Mouse (Mus musculus): ENCODE measurements around the gene Scaf4.
"Not testable (repeated sequence)": the region's sequence is repeated elsewhere in the genome, so short reads cannot be mapped to it uniquely, and the experiment has no call there.

Scaf4 gene

DNA sequence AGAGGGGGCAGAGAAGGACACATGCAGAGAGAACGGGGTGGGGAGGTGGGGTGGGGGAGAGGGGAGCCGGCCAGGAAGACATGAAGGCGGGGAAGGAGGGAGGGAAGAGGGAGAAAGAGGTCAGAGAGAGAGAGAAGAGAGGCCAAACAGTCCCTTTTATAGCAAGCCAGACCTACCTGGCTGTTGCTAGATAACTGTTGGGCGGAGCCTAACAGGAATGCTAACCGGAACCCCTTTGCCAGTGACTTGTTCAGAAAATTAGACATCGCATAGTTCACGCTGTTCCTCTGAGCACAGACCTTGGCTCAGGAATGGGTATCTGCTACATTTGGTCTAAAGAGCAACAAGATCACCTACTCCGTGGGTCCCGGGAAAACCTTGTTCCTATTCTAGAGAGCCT lies 6.7 kb upstream of the Scaf4 start:
- no peak for DNase-seq

DNA sequence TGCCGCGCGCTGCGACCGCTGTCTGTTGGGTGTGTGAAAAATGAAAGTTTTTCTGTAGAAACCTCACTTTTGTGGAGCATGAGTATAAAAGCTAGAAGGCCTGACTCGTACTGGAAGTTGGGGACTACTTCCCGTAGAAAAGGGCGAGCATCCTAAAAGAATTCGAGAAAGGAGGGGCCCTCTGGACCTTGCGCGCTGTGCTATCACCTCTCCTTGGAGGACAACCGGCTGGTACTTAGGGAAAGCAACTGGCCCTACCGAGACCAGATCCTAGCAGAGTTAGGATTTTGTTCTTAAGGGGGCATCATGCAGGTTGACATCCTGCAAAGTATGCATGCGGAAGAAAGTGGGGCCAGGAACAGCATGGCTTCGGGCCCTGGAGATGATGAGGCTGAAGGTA lies 613 bp upstream of the Scaf4 start:
- DNase-seq = no peak

GRCm38 (mm10) chr16:90283266-90283904 lies 918 bp downstream of the Scaf4 start:
- DNase-seq = peak; percentile 44

DNA sequence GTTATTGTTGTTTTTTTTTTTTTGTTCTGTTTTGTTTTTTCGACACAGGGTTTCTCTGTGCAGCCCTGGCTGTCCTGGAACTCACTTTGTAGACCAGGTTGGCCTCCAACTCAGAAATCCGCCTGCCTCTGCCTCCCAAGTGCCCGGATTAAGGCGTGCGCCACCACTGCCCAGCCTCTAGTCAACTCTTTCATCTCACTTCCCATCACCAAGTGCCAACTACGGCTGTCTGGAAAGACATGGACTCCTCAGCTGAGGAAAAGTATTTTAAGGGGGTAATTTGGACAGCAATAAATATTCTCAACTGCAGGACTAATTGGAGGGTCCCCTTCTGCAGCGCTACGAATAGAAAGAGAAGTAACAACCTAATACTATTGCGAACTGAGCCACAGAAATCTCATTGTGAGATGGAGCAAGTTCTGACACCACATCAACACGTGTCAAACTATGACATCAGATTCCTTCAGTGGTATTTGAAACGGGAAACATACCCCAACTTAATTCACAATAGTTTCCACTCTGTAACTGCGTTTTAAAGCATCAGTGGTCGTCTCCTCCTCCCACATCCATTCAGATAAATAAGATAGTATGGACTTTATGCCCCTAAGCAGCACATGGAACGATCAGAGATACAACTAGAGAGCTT lies 1.6 kb downstream of the Scaf4 start:
- DNase-seq = no peak

GRCm38 (mm10) chr16:90281406-90281805 lies 2.9 kb downstream of the Scaf4 start:
- no peak for DNase-seq

DNA sequence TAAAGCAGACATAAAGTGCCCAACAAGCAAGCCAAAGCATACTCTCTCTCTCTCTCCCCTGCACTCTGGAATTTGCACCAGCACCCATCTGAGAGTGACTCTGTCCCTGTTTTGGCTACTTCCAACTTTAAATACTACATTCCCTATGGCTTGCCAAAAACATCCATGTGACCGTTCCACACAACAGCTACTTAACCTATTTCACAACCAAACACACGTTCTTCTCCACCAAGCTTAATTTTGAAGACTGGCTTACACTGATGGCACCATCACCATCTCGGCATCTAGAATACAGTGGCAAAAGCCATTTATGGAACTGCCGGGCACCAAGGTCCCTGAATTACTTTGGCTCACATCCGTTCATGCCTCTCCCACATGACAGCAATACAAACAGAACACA lies 3.3 kb downstream of the Scaf4 start:
- no peak for DNase-seq

- DNase-seq = no peak
Measured at GRCm38 (mm10) chr16:90280515-90280914, 3.8 kb downstream of the Scaf4 start.

DNA sequence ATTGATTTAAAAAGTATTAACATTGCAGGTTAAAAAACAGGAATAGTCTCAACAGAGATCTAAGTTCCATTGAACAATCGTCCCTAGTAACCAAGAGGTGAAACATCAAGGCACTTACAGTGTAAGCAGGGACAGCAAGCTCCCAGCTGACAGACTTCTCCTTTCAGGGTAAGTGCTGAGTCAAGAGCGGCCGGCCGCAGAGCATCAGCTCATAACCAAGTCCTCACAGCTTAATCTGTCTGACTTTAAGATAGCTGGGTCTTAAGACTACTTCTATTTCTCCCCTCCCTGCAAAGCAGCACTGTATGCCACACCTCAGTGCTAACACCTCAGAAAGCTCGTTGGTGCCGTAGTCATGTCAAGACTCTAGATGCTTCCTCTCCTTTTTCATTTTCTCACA lies 5.2 kb downstream of the Scaf4 start:
- DNase-seq = no peak

- DNase-seq = peak; percentile 34
Measured at GRCm38 (mm10) chr16:90275521-90275920, 8.8 kb downstream of the Scaf4 start.

GRCm38 (mm10) chr16:90266581-90266980 lies 17.7 kb downstream of the Scaf4 start:
- no peak for DNase-seq

- DNase-seq = no peak
Measured at GRCm38 (mm10) chr16:90265106-90265505, 19.2 kb downstream of the Scaf4 start.

- no peak for DNase-seq
Measured at GRCm38 (mm10) chr16:90264021-90264420, 20.3 kb downstream of the Scaf4 start.

DNA sequence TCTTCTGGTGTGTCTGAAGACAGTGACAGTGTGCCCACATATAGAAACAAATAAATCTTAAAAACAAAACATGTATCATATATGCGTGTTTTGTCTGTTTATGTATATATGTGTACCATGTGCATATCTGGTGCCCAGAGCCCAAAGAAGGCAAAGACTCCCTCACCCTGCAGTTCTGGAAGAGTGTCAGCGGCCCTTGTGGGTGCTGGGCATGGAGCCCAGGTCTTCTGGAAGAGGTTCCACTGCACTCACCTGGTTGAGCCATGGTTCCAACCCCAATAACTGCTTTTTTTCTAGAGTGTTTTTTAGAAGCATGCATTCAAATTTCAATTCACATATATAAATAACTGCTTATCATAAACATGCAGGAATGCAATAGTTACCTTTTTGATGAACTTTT lies 22.5 kb downstream of the Scaf4 start:
- DNase-seq = peak; percentile 74

DNA sequence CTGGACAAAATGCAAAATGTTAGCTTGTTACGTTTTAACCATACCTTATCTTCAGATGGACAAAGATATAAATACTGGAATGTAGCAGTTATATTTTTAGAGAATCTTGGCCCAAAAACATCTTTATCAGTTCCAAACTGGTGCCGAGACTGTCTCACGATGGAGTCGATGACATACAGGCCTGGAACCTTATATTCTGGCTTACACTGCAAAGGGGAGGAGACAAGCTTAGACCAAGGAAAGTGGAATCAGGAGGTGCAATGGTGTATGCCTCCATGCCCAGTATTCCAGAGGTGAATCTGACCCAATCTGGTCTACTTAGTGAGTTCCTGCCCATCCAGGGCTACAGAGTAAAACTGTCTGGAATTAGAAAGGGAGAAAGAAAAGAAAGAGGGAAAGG lies 24.2 kb downstream of the Scaf4 start:
- no peak for DNase-seq

- no peak for DNase-seq
Measured at GRCm38 (mm10) chr16:90259623-90260022, 24.7 kb downstream of the Scaf4 start.

GRCm38 (mm10) chr16:90258950-90259349 lies 25.4 kb downstream of the Scaf4 start:
- DNase-seq = no peak

DNA sequence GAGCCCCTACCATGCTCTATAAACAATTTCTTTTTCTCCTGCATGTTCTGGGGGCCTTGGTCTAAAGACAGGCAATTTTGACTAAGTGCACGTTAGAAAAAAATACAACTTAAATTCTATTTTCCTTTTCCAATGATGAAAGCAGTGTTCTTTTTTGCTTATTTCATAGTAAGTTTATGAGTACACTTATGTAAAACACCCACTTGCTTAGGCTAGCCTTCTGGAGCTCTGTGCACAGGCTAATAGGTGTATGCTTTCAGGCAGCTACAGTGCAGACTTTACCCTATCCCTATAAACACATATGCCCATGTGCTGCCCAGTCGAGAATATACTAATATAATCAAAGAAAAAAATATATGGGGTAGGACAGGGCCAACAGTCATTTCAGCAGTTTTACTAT lies 31.8 kb downstream of the Scaf4 start:
- no peak for DNase-seq

GRCm38 (mm10) chr16:90251256-90251655 lies 33.0 kb downstream of the Scaf4 start:
- DNase-seq = not testable (repeated sequence)

DNA sequence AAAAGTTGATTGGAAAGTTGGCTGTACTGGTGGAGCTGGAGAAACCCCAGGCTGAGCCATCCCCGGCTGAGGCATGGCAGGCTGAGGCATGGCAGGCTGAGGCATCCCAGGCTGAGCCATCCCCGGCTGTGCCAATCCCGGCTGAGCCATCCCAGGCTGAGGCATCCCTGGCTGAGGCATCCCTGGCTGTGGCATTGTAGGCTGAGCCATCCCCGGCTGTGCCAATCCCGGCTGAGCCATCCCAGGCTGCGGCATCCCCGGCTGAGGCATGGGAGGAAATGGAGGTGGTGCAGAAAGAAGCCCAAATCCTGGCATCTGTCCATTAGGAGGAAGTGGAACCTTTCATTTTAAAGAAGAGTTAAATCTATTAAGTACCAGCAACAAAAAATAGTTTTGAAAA lies 34.2 kb downstream of the Scaf4 start:
- no peak for DNase-seq

GRCm38 (mm10) chr16:90242426-90243304 lies 41.6 kb downstream of the Scaf4 start:
- DNase-seq = no peak

DNA sequence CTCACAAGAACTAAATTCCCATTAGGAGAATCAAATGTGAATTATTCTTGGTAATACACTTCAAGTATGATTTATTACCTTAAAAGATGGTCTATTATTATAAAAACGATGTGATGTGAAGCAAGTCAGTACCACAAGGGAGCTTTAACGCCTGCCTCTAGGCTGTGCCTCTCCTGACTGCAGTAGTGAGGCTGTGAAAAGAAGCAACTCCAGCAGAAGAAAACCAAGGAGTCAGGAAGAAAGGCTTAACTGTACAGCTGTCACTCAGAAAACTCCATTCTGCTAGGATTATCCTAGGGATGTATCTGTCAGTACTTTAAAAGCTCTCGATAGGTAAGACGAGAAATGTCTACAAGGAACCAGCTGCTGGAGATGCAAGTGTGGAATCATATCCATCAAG lies 42.4 kb downstream of the Scaf4 start:
- no peak for DNase-seq

DNA sequence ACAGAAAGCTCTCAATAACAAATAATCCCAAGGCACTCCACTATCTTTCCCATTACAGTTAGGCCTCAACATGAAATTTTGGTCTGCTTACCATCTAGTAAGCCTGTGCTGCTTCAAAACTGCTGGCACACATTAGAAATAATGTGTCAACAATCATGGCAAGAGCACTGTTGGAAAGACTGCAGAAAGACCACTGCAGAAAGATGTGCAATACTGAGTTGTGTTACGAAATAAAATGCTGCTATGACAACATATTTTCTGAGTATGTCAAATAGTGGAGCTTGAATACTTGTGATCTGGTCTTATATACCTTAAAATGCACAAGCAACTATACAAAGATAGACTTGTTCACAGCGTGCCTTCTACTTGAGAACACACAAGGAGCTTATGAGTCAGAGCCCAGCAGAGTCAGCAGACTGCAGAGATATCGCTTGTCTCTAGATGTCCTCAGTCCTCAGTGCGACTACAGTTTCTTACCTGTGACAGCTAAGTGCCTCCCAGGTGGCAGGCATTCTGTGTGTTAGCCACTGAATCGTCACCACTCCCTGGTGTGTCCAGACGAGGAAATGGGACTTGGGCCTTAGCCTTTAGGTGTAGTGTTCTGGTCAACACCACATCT lies 45.1 kb downstream of the Scaf4 start:
- no peak for DNase-seq

DNA sequence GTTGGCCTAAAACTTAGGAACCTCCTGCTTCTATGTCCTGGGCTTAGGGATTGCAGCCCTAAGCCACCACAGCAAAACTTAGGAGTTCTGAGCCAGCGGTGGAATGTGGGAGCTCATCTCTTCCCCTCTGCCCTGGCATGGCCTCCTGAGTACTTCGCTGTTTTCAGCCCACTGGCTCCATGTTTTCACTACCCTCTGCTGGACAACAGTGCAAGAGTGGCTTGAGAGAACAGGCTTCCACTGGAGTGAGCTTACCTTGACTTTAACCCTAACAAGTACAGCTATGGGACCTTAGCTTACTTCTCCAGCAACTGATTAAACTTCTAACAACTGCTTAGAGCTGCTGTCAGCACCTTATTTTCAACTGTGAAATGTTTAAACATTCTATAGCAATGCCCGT lies 49.1 kb downstream of the Scaf4 start:
- no peak for DNase-seq

DNA sequence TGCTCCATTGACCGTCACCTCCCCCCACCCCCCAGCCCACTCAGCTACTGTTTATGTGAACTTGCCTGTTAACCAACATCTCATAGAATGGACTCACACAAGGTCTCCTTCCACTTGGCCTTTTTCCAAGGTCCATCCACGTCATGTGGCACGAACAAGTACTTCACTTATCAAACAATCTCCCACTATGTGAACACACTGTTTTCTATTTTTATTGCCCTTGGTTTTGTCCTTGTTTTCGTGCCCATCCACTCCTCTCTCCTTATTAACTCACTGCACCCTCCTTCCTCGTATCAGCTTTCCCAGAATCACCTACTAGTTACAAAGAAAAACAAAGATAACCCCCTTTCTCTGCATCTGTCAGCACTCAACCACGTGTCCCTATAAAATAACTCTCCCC lies 49.7 kb downstream of the Scaf4 start:
- no peak for DNase-seq
